Mouse (Mus musculus): Measurements from ENCODE around the gene Pprc1. TPM values are rescaled to one million over a fixed set of nuclear protein-coding genes. Genes with fewer than 3 reads are reported as not detected.

Gene Pprc1
- 24.0 and 34.4 TPM in 2 replicates for total RNA-seq (2023)

DNA sequence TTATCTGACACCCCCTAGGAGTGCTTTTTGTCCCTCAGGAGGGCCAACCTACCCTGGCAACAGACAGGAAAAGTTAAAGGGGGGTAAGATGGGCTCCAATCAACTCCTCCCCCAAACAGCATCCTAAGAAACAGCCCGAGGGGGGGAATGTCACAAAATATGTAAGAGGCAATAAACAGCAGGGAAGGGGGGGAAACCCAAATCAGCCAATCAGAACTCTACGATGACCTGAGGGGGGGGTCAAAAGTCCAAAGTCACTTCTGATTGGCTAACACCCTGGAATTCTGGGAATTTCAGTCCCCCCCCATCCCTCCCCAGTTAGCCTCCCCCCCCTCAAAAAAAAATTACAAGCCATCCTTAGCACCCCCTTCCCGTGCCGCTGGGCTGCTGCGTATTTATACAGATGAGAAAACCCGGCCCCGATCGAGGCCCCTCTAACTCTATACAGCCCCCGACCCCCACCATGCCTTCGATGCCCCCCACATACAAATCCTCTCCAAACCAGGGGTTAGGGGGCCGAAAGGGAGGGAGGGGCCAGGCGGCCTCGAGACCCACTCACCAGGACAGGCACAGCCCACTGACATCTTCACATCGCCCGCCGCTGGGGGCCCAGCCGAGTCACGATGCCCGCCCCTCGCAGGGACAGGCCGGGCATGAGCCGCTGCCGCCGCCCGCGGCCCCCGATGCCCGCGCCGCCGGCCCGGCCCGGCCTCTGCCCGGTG, at the start of gene Pprc1:
Gene Pprc1 (plus strand): TSS at position 616 of the 722 bp plus-strand sequence.

DNA sequence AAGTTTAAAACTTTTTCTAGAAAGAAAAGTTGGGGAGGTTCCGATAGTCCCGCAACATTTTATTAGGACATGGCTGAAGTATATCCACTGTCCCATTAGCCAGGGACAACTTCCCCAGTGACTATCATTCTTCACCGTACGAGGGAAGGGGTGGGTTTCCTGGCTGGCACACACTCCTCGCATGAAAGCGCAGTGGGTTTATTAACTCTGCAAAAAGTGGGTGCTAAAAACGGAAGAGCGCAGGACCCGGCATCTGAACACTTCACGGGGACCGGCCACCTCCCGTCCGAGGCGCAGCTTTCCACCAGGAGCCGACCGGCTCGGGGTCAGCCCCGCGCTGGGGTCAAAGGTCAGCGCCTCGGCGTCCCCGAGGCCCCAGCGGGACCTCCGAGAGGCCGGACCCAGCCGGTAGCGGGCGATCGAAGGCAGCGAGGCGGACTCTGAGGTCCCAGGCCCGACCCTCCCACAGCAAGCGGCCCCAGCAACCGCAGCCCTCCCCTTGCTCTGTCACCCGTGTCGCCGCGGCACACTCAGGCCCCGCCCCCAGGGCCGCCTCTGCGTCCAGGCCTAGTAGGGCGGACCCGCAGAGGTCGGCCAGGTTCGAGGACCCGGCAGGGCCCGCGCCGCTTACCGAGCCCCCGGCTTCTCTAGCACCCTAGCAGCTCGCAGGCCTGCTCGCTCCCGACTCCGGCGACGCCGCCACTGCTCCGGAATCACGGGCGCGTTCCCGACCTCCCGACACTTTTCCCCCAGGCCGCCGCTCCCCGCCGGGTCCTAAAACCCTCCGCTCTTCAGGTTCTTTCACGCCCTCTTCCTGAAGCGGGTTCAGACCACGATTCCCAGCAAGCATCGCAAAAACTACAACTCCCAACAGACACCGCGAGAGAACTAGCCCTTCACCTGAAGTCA, 46.6 kb upstream of the Pprc1 start, which contains the start of gene Armh3:
Gene Armh3 (minus strand): TSS at position 704 of the 909 bp plus-strand sequence.

DNA sequence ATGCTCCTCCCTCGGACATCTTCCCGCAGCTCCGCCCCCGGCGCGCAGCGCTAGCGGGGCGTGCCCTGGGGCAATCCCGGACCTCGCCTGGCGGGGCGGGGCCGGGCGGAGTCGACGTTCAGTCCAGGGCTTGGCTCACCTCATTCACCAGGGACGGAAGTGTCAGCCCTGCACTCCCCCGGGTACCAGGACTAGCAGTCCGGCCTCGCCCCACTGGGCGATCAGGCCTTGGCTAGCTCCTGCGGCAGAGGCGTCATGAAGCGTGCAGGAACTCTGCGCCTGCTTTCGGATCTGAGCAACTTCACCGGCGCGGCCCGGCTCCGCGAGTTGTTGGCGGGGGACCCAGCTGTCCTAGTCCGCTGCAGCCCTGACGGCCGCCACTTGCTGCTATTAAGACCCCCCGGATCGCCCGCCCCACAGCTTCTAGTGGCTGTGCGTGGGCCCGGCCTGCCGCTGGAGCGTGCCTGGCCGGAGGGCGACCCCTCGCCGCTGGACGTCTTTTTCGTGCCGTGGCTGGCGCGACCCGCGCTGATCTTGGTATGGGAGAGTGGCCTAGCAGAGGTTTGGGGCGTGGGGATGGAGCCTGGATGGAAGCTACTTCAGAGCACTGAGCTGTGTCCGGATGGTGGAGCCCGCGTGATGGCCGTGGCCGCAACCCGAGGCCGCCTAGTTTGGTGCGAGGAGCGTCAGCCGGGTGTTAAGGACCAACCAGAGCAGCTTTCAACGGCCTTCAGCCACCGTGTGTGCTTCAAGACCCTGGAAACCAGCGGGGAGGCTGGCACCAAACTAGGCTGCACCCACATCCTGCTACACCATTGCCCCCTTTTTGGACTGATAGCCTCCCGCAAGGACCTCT, 41.1 kb upstream of the Pprc1 start, which contains the start of gene Hps6:
Gene Hps6 (plus strand): TSS at position 138 of the 856 bp plus-strand sequence.

DNA sequence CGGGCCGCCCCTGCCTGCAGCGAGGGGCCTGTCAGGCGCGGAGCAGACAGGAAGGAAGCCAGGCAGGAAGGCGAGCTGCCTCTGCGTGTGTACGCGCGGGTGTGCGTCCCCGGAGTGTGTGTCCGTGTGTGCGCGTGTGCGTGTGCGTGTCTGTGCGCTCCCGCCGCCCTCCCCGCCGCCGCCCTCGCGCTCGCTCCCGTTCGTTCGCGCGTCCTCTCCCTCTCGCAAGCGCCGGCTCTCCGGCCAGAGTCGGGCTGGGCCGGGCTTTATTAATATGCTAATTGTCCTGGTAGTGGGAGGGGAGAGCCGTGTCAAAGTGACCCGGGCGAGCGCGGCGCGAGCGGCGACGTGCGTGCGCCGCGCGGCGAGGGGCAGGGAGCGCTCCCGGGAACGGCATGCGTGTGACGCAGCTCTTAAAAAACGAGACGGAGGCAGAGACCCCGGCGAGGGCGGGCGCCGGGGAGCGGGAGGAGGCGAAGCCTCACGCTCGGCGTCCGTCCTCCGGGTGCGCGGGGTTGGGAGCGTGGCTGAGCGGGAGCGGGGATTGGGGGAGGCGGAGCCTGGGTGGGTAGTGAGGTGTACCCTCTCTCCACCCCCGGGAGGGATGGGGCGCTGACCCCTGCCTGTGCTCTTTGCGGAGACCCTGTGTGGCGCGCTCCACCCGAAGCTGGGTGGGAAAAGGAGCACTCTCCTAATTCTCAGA, 458 bp downstream of the Pprc1 start, which contains the start of gene Ldb1:
Gene Ldb1 (minus strand): TSS at position 222 of the 703 bp plus-strand sequence.

GRCm38 (mm10) chr19:46075616-46076607, 31.2 kb downstream of the Pprc1 start, which contains the start of gene Nolc1:
Nolc1 (plus strand) TSS chr19:46075863.

Other genes with a start within 250 kb of the Pprc1 start
- 0.34 and 0.38 TPM in 2 replicates for gene Kcnip2, start 228.8 kb upstream of the Pprc1 start, total RNA-seq (2023)
- gene Armh3, start 46.4 kb upstream of the Pprc1 start, total RNA-seq (2023), result 11.7 and 16.0 TPM in 2 replicates
- 8.5 TPM in 2 replicates for gene Hps6, start 41.4 kb upstream of the Pprc1 start, total RNA-seq (2023)
- 54.6 and 60.8 TPM in 2 replicates for gene Ldb1, start 328 bp downstream of the Pprc1 start, total RNA-seq (2023)
- 15.4 and 20.3 TPM in 2 replicates for gene Nolc1, start 31.0 kb downstream of the Pprc1 start, total RNA-seq (2023)
- 0.54 TPM in 1 of 2 replicates, not detected in the other for gene Elovl3, start 87.0 kb downstream of the Pprc1 start, total RNA-seq (2023)
- gene Pitx3, start 103.4 kb downstream of the Pprc1 start, total RNA-seq (2023), result not detected in 2 replicates
- gene Gbf1, start 107.6 kb downstream of the Pprc1 start, total RNA-seq (2023), result 61.0 and 88.7 TPM in 2 replicates

Data from neutrophil, adult 65 days (primary cell).